Mouse (Mus musculus): Measurements from ENCODE around the gene Gpalpp1. TPM values are rescaled to one million over a fixed set of nuclear protein-coding genes. Genes with fewer than 3 reads are reported as not detected.

Gpalpp1 gene
- polyA plus RNA-seq, 1 experiment from 2014 or later, result 11.8 TPM

GRCm38 (mm10) chr14:76084188-76084587, 26.4 kb downstream of the Gpalpp1 start:
- ATAC-seq (ENCODE audit: insufficient number of reproducible peaks, low FRiP score, low TSS enrichment, low read depth), result no peak
- Histone ChIP-seq H3K9me3 (no peaks in the 10 kb centered on the region), H3K36me3 (peaks cover 10% of the 10 kb centered on the region), H3K27ac (no peak overlapping the region), H3K27me3 (no peaks in the 10 kb centered on the region), H3K4me2 (no peak overlapping the region), H3K4me1 (0 out of 2 replicates have a peak, but pooled peaks cover 2% of the 10 kb centered on the region), H3K9ac (no peak overlapping the region), H3K4me3 (no peak overlapping the region)
- WGBS, result 77% methylated on average over 3 of the region's 3 CpGs

- no peak for ATAC-seq (ENCODE audit: insufficient number of reproducible peaks, low FRiP score, low TSS enrichment, low read depth)
- no peaks in the 10 kb centered on the region for H3K9me3 ChIP-seq
- peaks cover 6% of the 10 kb centered on the region for H3K36me3 ChIP-seq
- no peaks in the 10 kb centered on the region for H3K27me3 ChIP-seq
- no peak overlapping the region for H3K4me2 ChIP-seq
- WGBS, result 77% methylated on average over 13 of the region's 13 CpGs
- no peak overlapping the region for H3K9ac ChIP-seq
- H3K4me3 ChIP-seq, result no peak overlapping the region
- no peak overlapping the region for H3K27ac ChIP-seq
- 0 out of 2 replicates have a peak, but pooled peaks cover 2% of the 10 kb centered on the region for H3K4me1 ChIP-seq
Measured at GRCm38 (mm10) chr14:76082086-76082636, 28.4 kb downstream of the Gpalpp1 start.

GRCm38 (mm10) chr14:76081451-76081850, 29.1 kb downstream of the Gpalpp1 start:
- Histone ChIP-seq H3K36me3 (peaks cover 2% of the 10 kb centered on the region; the same call in 1 of the 2 replicates), H3K27ac (no peak overlapping the region), H3K4me1 (0 out of 2 replicates have a peak, but pooled peaks cover 5% of the 10 kb centered on the region), H3K9me3 (no peaks in the 10 kb centered on the region), H3K4me3 (no peak overlapping the region), H3K27me3 (no peaks in the 10 kb centered on the region), H3K4me2 (no peak overlapping the region), H3K9ac (no peak overlapping the region)
- WGBS, result 57% methylated on average over 11 of the region's 11 CpGs
- ATAC-seq (ENCODE audit: insufficient number of reproducible peaks, low FRiP score, low TSS enrichment, low read depth), result no peak

- no peak overlapping the region for H3K4me3 ChIP-seq
- H3K4me1 ChIP-seq, result 0 out of 2 replicates have a peak, but pooled peaks cover 2% of the 10 kb centered on the region
- no peaks in the 10 kb centered on the region for H3K27me3 ChIP-seq
- no peaks in the 10 kb centered on the region for H3K9me3 ChIP-seq
- H3K4me2 ChIP-seq, result no peak overlapping the region
- no peak overlapping the region for H3K27ac ChIP-seq
- WGBS, result 47% methylated on average over 9 of the region's 9 CpGs
- no peak overlapping the region for H3K9ac ChIP-seq
- no peaks in the 10 kb centered on the region for H3K36me3 ChIP-seq
- ATAC-seq (ENCODE audit: insufficient number of reproducible peaks, low FRiP score, low TSS enrichment, low read depth), result 0 out of 2 replicates have a peak, but pooled peaks have one; percentile 30
Measured at GRCm38 (mm10) chr14:76077088-76077491, 33.5 kb downstream of the Gpalpp1 start.

GRCm38 (mm10) chr14:76076602-76077001, 34.0 kb downstream of the Gpalpp1 start:
- H3K36me3 ChIP-seq, result no peaks in the 10 kb centered on the region
- no peak overlapping the region for H3K9ac ChIP-seq
- H3K4me2 ChIP-seq, result no peak overlapping the region
- no peaks in the 10 kb centered on the region for H3K9me3 ChIP-seq
- no peak overlapping the region for H3K4me3 ChIP-seq
- H3K4me1 ChIP-seq, result 0 out of 2 replicates have a peak, but pooled peaks cover 2% of the 10 kb centered on the region
- H3K27me3 ChIP-seq, result no peaks in the 10 kb centered on the region
- ATAC-seq (ENCODE audit: insufficient number of reproducible peaks, low FRiP score, low TSS enrichment, low read depth), result no peak
- no peak overlapping the region for H3K27ac ChIP-seq
- 66% methylated on average over 4 of the region's 4 CpGs for WGBS

DNA sequence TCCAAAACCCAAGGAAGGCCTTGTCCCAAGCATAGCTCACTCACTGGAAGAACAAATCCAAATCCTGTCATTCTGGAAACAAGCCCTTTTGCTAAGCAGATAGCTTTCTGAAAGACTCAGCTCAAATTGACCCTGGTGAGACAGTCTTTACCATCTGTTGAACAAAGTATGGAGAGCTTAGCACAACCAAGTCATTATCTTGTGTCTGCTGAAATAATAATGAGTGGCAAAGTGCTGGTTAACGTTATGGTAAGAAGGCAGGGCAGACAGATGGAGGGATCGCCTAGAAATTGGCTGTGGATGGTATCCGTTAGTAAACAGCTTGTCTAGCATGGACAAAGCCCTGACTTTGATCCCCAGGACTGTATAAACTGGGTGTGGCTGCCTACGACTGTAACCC, 34.8 kb downstream of the Gpalpp1 start:
- 46% methylated on average over 4 of the region's 4 CpGs for WGBS
- H3K4me3 ChIP-seq, result no peak overlapping the region
- H3K4me2 ChIP-seq, result no peak overlapping the region
- H3K36me3 ChIP-seq, result no peaks in the 10 kb centered on the region
- H3K9me3 ChIP-seq, result no peaks in the 10 kb centered on the region
- ATAC-seq (ENCODE audit: insufficient number of reproducible peaks, low FRiP score, low TSS enrichment, low read depth), result no peak
- no peak overlapping the region for H3K27ac ChIP-seq
- no peak overlapping the region for H3K9ac ChIP-seq
- H3K27me3 ChIP-seq, result no peaks in the 10 kb centered on the region
- H3K4me1 ChIP-seq, result 0 out of 2 replicates have a peak, but pooled peaks cover 2% of the 10 kb centered on the region

DNA sequence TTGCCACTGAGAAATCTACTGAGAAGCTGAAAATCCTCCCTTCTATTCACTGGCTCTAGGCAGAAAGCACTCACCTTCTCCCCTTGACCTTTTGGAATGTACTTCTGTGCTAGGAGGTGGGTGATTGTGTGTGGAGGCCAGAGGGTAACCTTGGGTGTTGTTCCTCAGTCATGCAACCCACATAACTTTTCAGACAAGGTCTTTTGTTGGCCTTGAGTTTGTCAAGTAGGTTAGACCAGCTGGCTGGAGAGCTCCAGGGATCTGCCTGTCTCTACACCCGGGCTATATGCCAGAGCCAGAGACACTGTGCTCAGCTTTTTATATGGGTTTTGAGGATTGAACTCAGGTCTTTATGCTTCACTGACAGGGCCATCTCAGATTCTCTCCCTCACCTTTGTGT, 36.4 kb downstream of the Gpalpp1 start:
- Histone ChIP-seq H3K4me1 (0 out of 2 replicates have a peak, but pooled peaks cover 8% of the 10 kb centered on the region), H3K27me3 (no peaks in the 10 kb centered on the region), H3K36me3 (no peaks in the 10 kb centered on the region), H3K9me3 (no peaks in the 10 kb centered on the region), H3K9ac (no peak overlapping the region), H3K27ac (no peak overlapping the region), H3K4me3 (no peak overlapping the region), H3K4me2 (no peak overlapping the region)
- ATAC-seq (ENCODE audit: insufficient number of reproducible peaks, low FRiP score, low TSS enrichment, low read depth), result no peak
- WGBS, result 74% methylated on average over 1 of the region's 1 CpGs

GRCm38 (mm10) chr14:76072626-76073025, 37.9 kb downstream of the Gpalpp1 start:
- no peak overlapping the region for H3K4me3 ChIP-seq
- H3K27ac ChIP-seq, result no peak overlapping the region
- WGBS, result 77% methylated on average over 2 of the region's 2 CpGs
- H3K4me2 ChIP-seq, result no peak overlapping the region
- H3K27me3 ChIP-seq, result no peaks in the 10 kb centered on the region
- H3K36me3 ChIP-seq, result no peaks in the 10 kb centered on the region
- ATAC-seq (ENCODE audit: insufficient number of reproducible peaks, low FRiP score, low TSS enrichment, low read depth), result no peak
- H3K4me1 ChIP-seq, result 0 out of 2 replicates have a peak, but pooled peaks cover 13% of the 10 kb centered on the region
- H3K9ac ChIP-seq, result no peak overlapping the region
- no peaks in the 10 kb centered on the region for H3K9me3 ChIP-seq

- H3K4me2 ChIP-seq, result no peak overlapping the region
Measured at GRCm38 (mm10) chr14:76069296-76069695, 41.3 kb downstream of the Gpalpp1 start.

DNA sequence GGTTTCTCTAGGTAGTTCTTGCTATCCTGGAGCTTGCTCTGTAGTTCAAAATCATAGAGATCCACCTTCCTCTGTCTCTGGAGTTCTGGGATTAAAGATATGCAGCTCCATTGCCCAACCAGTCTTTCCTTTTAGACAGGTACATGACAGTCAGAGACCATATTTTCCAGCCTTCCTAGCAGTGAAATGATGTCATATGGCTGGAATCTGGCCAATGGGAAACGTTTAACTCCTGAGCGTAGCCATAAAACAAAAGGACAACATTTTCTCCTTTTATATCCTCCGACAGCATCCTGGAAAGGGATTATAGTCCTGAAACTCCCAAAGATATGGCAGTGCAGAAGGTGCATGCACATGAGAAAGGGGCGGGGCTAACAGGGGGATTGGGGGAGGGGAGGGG, 42.3 kb downstream of the Gpalpp1 start:
- Histone ChIP-seq H3K9me3 (no peaks in the 10 kb centered on the region), H3K9ac (no peak overlapping the region), H3K4me1 (0 out of 2 replicates have a peak, but pooled peaks cover 10% of the 10 kb centered on the region), H3K4me2 (no peak overlapping the region), H3K36me3 (no peaks in the 10 kb centered on the region), H3K27me3 (no peaks in the 10 kb centered on the region), H3K4me3 (no peak overlapping the region), H3K27ac (no peak overlapping the region)
- WGBS, result 25% methylated on average over 4 of the region's 4 CpGs
- no peak for ATAC-seq (ENCODE audit: insufficient number of reproducible peaks, low FRiP score, low TSS enrichment, low read depth)

More at GRCm38 (mm10) chr14:76069296-76069695, 41.3 kb downstream of the Gpalpp1 start:
- no peak for ATAC-seq (ENCODE audit: insufficient number of reproducible peaks, low FRiP score, low TSS enrichment, low read depth)
- 24% methylated on average over 4 of the region's 4 CpGs for WGBS
- no peaks in the 10 kb centered on the region for H3K36me3 ChIP-seq
- H3K27me3 ChIP-seq, result no peaks in the 10 kb centered on the region
- no peaks in the 10 kb centered on the region for H3K9me3 ChIP-seq
- H3K4me3 ChIP-seq, result no peak overlapping the region
- H3K4me1 ChIP-seq, result 0 out of 2 replicates have a peak, but pooled peaks cover 10% of the 10 kb centered on the region
- no peak overlapping the region for H3K9ac ChIP-seq
- no peak overlapping the region for H3K27ac ChIP-seq

- 28% methylated on average over 1 of the region's 1 CpGs for WGBS
- ATAC-seq (ENCODE audit: insufficient number of reproducible peaks, low FRiP score, low TSS enrichment, low read depth), result no peak
Measured at GRCm38 (mm10) chr14:76067237-76067636, 43.3 kb downstream of the Gpalpp1 start.

DNA sequence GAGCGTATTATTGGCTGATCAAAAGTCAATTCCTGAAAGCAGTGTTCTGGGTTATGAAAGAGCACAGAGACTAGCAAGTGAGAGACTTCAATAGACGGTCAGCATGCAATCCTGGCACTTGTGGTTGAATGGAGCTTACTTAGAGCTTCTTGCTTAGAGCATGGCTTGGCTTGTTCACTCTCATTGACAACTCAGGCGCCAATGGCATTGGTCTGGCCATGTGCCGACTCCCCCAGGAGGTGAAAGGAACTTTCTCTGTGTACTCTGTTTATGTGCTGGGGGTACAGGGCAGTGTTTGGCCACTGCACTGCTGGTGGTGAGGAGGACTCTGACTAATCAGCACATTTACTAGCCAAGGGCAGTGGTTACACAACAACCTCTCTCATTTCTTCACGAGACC, 51.1 kb downstream of the Gpalpp1 start:
- H3K9ac ChIP-seq, result no peak overlapping the region
- no peaks in the 10 kb centered on the region for H3K36me3 ChIP-seq
- H3K4me2 ChIP-seq, result no peak overlapping the region
- 76% methylated on average over 5 of the region's 5 CpGs for WGBS
- no peak overlapping the region for H3K4me3 ChIP-seq
- H3K27ac ChIP-seq, result no peak overlapping the region
- no peaks in the 10 kb centered on the region for H3K9me3 ChIP-seq
- H3K4me1 ChIP-seq, result no peaks in the 10 kb centered on the region
- ATAC-seq (ENCODE audit: insufficient number of reproducible peaks, low FRiP score, low TSS enrichment, low read depth), result no peak
- no peaks in the 10 kb centered on the region for H3K27me3 ChIP-seq

More at GRCm38 (mm10) chr14:76067237-76067636, 43.3 kb downstream of the Gpalpp1 start:
- Histone ChIP-seq H3K27ac (no peak overlapping the region), H3K9me3 (no peaks in the 10 kb centered on the region), H3K4me1 (0 out of 2 replicates have a peak, but pooled peaks cover 10% of the 10 kb centered on the region), H3K36me3 (no peaks in the 10 kb centered on the region), H3K9ac (no peak overlapping the region), H3K4me3 (no peak overlapping the region), H3K4me2 (no peak overlapping the region), H3K27me3 (no peaks in the 10 kb centered on the region)
